Mouse (Mus musculus): ENCODE data around the gene Kcnj6. TPM values are rescaled to one million over a fixed set of nuclear protein-coding genes. Genes with fewer than 3 reads are reported as not detected.

Kcnj6 gene
- total RNA-seq, 2 experiments from 2014 or later, result 54.4 to 57.3 TPM

DNA sequence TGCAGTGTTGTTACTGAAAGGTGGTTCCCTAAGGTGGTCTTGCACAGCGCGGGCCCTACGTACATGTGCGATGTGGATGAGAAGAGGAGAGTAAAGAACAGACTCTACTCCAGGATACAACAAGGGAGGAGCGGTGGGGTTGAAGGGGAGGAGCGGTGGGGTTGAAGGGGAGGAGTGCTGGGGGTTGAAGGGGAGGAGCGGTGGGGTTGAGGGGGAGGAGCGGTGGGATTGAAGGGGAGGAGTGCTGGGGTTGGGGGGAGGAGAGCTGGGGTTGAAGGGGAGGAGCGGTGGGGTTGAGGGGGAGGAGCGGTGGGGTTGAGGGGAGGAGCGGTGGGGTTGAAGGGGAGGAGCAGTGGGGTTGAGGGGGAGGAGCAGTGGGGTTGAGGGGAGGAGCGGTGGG lies 199.3 kb downstream of the Kcnj6 start:
- no peak for DNase-seq (ENCODE audit: extremely low spot score in 1 of 2, low spot score in 2 of 2)
- intact Hi-C loops (cut with DNase I), result no loop called here

DNA sequence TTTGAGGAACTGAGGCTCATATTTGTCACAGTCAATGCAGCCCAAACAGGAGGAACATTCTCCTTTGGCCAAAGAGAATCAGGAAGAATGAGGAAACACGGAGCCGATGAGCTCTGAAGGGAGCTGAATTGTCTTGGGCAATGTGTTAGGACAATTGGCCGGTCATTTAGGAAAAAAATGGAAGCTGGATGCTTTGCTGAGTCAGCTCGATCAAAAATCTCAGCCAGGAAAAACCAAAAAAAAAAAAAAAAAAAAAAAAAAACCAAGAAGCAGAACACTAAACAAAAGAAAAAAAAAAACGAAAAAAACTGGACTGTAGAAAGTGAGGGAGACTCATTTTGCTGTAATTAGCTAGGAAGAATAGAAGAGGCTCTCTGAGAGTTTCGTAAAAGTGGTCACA lies 200.1 kb downstream of the Kcnj6 start:
- DNase-seq (ENCODE audit: extremely low spot score in 1 of 2, low spot score in 2 of 2), result no peak
- intact Hi-C loops (cut with DNase I), result no loop called here

DNA sequence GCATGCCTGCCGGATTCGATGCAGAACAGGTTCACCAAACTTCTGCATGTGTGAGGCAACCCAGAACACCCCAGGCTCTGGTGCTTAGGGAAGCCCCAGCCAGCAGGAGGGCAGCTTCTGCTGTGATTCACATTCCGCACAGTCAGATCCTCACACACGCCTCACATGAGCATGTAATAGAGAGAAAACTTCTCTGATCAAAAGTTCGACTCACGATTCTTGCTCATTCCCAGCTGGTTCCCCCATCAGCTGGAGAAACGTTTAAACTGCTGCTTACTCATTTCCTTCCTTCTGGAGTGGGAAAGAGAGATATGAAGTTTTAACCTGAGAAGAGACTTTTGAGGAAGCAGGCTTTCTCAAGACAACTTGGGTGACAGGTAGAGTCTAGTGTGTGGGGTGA lies 204.5 kb downstream of the Kcnj6 start:
- no peak for DNase-seq (ENCODE audit: extremely low spot score in 1 of 2, low spot score in 2 of 2)
- intact Hi-C loops (cut with DNase I), result no loop called here

DNA sequence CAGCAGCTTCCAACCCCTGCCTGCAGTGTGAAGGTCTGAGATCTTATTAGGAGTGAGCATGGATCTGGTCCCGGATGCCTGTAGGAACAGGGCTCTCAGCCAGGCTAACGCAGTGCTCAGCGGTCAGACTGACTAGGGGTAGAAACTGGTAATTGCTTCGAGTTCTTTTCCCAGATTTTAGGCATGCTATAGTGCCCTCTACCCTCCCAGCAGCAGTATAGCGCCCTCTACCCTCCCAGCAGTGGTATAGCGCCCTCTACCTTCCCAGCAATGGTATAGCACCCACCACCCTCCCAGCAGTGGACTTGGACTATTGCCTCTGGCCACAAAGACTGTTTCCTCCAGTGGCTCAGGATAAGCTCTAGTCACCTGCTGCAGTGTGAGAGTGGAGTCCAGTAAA lies 207.5 kb downstream of the Kcnj6 start:
- no peak for DNase-seq (ENCODE audit: extremely low spot score in 1 of 2, low spot score in 2 of 2)
- intact Hi-C loops (cut with DNase I), result loop anchor here (2.0 to 5.0 kb wide), 2 partner anchors 207 to 553 kb away; partner anchors contain the start of gene Kcnj6

DNA sequence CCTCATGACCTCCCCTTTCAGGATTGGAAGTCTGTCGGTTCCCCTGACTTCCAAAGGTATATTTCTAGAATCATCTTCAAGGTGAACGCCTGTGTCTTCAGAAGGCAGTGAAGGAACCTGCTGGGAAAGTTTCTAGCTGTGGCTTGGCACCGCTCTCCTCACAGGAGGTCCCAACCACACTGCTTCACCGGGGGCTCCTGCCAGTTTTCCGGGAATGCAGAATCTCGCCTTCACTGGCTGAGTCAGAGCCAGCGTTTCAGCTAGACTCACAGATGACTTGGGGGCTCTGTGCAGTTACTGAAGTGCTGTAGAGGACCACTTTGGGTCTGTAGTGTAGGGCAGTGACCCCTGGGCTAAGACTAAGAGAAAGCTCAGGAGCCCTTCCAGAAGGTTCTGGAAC lies 208.8 kb downstream of the Kcnj6 start:
- no peak for DNase-seq (ENCODE audit: extremely low spot score in 1 of 2, low spot score in 2 of 2)
- intact Hi-C loops (cut with DNase I), result loop anchor here (2.0 to 5.0 kb wide), 2 partner anchors 209 to 554 kb away; partner anchors contain the start of gene Kcnj6

DNA sequence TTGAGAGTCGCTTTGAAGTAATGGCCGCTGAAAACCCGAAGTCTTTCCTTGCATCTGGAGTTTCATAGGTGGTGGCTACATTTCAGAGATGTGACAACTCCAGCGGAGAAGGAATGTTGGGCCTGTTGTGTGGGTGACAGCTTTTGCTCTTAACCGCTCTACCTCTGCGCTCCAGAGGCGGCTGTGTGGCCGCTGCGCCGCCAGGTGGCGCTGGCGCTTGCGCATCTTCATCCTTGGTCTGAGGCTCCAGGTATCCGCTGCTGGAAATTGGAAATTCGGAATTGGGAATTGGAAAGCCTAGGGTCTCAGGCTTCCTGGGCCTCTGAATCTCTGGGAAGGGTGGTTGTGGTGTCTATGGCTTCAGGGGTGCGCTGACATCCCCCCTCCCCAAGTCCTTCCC lies 209.3 kb downstream of the Kcnj6 start:
- DNase-seq (ENCODE audit: extremely low spot score in 1 of 2, low spot score in 2 of 2), result peak; percentile 62 to 67
- intact Hi-C loops (cut with DNase I), result loop anchor here (2.0 to 5.0 kb wide), 2 partner anchors 209 to 555 kb away; partner anchors contain the start of gene Kcnj6

DNA sequence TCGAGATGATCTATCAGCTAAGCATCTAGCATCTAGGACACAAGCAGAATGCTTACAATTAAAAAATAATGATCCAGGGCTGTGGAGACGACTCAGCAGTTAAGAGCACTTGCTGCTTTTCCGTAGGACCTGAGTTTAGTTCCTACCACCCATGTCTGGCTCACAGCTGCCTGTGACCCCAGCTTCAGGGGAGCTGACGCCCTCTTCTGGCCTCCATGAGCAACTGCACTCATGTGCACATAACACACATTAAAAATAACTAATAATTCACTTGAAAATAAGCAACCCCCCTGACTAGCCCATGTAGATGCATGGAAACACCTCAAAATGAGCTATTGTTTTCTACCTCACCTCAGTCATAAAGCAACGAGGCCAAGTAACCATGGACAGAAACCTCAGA lies 211.6 kb downstream of the Kcnj6 start:
- no peak for DNase-seq (ENCODE audit: extremely low spot score in 1 of 2, low spot score in 2 of 2)
- intact Hi-C loops (cut with DNase I), result loop anchor here (5.0 kb wide), 1 partner anchor 211 kb away; the partner anchor contains the start of gene Kcnj6

DNA sequence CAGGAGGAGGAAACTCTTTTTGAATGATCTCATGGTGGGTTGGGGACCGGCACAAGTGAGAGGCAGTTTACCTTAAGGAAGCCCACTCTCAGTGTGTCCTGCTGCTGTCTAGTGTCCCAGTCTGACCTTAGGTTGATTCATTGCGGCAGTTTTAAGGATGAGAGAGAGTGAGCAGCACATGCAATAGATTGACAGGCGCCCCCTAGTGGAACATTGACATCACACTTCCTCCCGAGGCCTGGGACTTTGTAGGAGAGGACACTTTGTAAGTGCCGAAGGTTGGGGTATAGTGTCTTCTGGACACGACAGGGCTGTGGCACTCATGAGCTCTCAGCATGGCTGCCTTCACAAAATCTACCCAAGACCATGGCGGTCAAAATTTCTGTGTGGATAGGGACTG lies 213.8 kb downstream of the Kcnj6 start:
- intact Hi-C loops (cut with DNase I), result no loop called here
- DNase-seq (ENCODE audit: extremely low spot score in 1 of 2, low spot score in 2 of 2), result no peak

DNA sequence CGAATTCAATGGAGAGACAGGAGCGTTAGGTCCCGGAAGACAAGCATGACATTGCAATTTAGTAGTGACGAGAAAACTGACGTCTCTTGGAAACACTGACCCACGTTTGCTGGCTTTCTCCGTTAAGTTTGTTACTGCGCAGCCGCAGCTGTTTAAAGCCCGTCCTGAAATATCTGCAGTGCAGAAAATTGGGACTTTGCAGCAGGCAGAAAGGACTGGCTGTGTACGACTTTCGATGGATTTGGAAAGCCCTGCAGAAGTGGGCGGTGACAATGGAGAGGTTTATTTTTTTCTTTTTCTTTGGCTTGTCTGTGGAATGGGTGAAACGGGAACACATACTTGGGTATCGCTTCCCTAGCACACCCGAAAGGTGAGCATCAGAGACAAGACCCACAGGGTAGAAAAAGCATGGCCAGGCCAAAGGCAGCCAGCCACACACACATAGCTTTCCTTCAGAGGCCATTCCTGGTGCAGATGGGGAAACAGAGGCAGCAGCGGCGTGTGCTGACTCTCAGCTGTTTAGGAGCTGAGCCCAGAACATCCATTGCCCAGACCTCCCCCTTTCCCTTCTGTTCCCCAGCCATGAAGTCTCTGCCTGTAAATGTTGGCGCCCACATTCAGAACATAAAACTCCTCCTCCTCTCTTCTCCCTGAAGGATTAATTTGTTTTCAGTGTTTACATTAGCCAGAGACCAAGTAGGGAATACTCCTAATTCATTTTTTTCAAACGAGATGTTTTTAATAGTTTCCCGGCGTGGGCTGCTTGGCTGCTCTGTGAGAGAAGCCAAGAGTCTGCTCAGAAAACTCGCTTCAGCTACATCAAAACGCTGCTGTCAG lies 215.2 kb downstream of the Kcnj6 start:
- DNase-seq (ENCODE audit: extremely low spot score in 1 of 2, low spot score in 2 of 2), result peak in 1 of 2 experiments; percentile 44
- intact Hi-C loops (cut with DNase I), result no loop called here

DNA sequence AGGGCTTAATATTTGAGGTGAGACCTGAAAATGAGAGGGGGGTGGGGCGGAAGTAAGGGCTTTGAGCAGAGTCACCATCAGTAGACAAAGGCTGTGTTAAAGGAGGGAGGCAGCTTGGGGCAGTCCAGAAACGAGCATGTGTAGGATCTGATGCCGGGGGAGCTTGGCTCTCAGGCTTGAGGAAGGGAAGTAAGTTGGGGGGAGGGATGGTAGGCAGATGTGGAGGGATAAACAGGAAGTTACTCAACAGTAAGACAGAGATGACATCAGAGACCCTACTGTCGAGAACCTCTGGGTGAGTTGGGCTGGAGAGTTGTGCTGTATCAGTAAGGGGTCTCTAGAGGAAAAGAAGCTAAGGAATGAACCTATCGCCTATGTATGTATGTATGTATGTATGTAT lies 223.6 kb downstream of the Kcnj6 start:
- DNase-seq (ENCODE audit: extremely low spot score in 1 of 2, low spot score in 2 of 2), result no peak
- intact Hi-C loops (cut with DNase I), result no loop called here

DNA sequence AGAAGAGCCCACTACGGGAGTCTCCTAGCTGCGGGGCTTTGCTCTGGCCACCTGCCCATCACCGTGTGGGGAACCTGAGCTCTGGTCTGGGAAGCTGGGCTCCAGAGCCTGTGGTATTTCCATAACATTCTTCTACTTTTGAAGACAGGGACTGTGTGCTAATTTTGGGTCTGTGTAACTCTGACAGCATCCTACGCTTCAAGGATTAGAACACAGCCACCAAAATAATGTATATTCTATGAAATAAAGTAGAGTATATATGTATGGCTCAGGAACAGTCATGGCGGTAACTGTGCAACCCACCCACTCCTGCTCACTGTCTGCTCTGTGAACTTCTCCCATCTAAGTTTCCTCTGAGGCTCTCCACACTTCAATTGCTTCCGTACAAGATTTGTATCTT lies 229.9 kb downstream of the Kcnj6 start:
- no peak for DNase-seq (ENCODE audit: extremely low spot score in 1 of 2, low spot score in 2 of 2)
- intact Hi-C loops (cut with DNase I), result no loop called here

DNA sequence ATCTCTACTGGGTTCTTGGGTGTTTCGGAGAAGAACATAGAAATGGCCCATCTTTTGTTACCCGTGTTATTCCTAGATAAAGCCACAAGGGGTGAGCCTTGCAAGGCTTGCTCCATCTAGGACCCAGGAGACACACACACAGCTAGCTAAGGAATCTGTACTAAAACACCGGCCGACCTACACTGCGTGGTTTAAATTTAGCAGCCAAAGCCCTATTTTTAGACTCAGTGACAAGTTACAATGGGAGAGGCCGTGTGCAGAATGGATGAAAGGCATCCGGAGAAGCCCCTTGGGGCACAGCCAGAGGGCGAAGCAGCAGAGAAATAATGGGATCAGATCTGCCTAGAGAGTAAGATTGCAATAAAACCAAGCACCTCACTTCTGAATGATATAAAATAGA lies 232.4 kb downstream of the Kcnj6 start:
- peak in 1 of 2 experiments; percentile 50 for DNase-seq (ENCODE audit: extremely low spot score in 1 of 2, low spot score in 2 of 2)
- intact Hi-C loops (cut with DNase I), result no loop called here

DNA sequence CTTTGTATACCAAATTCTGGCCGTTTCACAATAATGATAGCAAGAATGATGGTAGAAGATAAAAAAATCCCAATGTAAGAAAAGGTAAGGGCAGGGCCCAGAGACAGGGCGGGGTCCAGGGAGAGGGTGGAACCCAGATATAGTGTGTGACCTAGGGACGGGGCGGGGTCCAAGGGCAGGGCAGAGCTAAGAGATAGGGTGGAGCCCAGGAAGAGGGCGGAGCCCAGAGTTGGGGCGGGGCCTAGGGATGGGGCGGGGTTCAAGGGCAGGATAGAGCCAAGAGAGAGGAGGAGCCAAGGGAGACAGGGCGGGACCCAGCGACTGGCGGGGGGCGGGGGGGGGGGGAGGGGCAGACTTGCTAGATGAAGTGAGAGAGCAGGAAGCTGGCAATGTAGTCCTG lies 236.8 kb downstream of the Kcnj6 start:
- no peak for DNase-seq (ENCODE audit: extremely low spot score in 1 of 2, low spot score in 2 of 2)
- intact Hi-C loops (cut with DNase I), result no loop called here

DNA sequence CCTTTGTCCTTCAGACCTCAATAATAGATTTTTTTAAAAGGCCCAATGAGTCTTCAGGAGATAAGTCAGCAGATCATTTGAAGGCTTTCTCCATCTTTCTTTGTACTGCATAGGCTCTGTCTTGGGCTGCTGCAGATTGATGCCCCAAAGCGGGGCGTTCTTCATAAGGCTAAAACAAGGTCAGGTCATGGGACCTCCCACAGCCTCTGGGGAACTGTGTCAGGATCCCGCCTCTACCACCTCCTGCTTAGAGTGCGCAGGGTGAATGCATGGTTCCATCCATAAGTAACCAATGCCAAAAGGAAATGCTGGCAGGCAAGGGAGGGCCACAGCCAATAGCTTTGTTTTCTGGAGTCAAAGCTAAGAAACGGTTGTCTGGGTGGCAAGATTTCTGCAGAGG lies 237.7 kb downstream of the Kcnj6 start:
- no peak for DNase-seq (ENCODE audit: extremely low spot score in 1 of 2, low spot score in 2 of 2)
- intact Hi-C loops (cut with DNase I), result no loop called here

DNA sequence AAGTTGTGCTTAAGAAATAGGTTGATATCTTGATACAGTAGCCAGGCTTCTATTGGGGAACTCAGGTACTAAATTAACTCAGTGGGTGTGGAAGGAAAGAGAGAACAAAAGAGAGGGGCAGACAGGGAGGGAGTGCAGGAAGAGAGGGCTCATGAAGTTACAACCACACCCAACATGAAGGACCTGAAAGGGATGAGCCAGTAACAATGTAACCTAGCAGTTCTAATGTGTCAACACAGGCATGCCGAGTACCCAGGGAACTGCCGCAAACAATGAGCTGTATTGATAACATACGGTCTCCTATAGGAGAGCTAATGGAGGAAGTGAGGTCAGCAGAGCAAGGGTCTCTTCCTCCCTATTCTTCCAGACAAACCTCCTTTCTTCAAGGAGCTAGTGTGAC lies 238.9 kb downstream of the Kcnj6 start:
- no peak for DNase-seq (ENCODE audit: extremely low spot score in 1 of 2, low spot score in 2 of 2)

DNA sequence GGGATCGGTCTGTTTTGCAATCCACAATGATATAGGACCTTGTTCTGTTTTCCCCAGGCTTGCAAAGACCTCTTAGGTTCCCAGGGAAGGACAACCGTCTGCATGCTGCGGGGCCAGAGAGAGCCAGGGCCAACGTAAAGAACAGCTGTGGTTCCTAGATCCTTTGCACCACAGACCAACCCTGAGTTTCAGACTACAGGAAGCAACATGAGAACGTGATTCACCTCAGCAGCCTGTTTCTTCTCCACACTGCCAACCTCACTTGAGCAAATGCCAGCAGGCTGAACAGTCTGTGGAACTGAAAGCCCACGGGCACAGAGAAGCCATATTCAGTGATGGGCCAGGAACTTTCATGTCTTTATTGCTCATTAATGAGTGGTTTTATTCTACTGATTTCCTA lies 241.1 kb downstream of the Kcnj6 start:
- intact Hi-C loops (cut with DNase I), result no loop called here
- DNase-seq (ENCODE audit: extremely low spot score in 1 of 2, low spot score in 2 of 2), result no peak

More for the DNA sequence above, 238.9 kb downstream of the Kcnj6 start:
- intact Hi-C loops (cut with DNase I), result no loop called here

DNA sequence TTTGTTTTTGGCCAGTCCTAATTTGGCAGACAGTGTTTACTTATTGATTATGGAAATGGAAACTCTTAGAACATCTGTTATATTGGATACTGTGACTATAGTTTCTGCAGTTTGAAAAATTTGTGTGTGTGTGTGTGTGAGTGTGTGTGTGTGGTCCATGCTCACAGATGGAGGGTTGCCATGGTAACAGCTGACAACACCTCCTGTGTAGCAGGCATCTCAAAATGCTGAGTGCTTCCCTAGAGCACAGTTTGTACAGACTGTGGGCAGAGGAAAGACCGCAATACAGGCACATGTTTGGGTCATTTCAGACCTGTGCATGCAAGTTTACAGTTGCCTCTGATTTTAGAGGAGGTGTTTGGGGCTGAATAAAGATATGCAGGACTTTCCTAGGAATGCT lies 244.0 kb downstream of the Kcnj6 start:
- peak; percentile 61 to 87 for DNase-seq (ENCODE audit: extremely low spot score in 1 of 2, low spot score in 2 of 2)
- intact Hi-C loops (cut with DNase I), result no loop called here

DNA sequence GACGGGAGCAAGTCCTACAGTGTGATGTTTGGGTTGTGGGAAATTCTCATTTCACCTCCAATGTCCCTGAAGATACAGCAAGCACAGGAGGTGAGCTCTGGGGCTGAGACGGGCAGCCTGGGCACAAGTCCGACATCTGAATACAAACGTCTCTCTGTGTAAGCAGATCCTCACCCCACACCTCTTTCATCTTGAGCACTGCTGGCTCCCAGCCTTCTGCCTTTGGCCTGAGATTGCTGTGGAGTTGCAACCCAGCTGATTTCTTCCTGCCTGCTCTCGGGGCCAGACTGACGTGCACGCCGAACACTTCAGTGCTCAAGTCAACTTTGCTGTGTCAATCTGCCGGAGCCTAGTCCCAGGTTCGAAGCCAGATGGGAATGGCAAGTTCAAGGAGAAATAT lies 244.7 kb downstream of the Kcnj6 start:
- no peak for DNase-seq (ENCODE audit: extremely low spot score in 1 of 2, low spot score in 2 of 2)
- intact Hi-C loops (cut with DNase I), result no loop called here

DNA sequence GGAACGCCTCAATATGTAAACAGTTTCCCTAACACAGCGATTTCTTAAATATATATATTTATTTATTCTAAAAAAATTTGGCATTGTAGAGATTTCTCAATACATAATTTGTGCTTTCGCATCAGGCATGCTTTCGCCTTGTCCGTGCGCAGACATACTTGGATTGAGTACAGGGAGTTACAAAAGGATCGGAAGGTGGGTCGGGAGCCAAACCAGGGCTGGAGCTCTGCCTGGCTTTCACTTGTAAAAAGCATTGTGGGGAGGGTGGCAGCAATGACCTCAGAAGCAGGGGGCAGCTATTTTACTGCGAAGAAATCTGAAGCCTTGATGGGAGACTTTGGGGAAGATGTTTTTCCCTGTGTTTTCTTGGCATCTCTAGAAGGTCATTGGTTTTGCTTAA lies 252.5 kb downstream of the Kcnj6 start:
- intact Hi-C loops (cut with DNase I), result no loop called here
- DNase-seq (ENCODE audit: extremely low spot score in 1 of 2, low spot score in 2 of 2), result no peak

DNA sequence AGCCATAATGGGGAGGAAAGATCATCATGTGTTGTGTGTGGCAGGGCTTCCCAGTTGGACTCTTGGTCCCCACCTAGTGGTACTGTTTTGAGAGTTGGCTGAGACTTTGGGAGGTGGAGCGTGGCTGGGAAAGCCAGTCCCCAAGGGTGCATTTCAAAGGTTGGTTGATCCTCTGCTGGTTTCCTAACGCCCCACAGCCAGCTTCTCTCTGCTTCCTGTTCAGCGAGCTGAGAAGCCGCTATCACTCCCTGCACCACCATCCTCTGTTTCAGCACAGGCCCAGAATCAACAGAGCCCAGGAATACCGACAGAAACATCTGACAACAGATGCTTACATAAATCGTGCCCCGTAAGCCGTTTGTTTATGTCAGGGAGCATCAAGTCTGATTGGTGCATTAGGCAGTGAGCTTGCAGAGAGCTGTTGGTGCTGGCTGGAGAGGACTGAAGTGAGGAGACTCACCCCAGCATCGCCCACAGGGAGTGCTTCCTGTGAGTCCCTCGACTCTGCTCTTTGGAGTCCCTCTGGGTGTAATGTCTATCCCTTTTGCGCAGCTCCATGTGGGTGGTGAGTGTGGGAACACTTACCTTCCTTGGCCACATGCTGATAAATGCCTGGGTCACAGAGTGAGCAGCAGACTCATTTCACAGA lies 253.5 kb downstream of the Kcnj6 start:
- intact Hi-C loops (cut with DNase I), result no loop called here
- peak in 1 of 2 experiments; percentile 55 for DNase-seq (ENCODE audit: extremely low spot score in 1 of 2, low spot score in 2 of 2)
